Mouse (Mus musculus): ENCODE measurements around the gene Nckap5. TPM values are rescaled to one million over a fixed set of nuclear protein-coding genes. Genes with fewer than 3 reads are reported as not detected.

The Nckap5 gene
- polyA plus RNA-seq, 1 experiment from 2014 or later = 0.67 TPM

DNA sequence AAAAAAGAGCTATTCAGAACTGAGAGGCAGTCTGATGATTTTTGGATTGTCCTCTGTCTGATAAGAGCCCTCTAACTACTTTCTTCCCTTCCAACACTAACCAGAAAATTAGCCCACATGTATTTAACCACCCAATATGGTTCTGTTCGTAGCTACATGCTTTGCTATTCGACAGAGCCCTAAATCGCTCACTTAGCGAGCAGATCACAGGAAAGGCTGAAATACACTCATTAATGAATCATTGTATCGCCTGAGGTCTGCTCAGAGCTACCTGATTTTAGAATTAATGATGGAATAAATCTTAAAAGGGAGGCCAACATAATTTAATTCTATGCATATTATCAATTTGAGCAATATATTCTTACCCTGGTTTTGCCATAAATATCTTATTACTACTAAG lies 187.8 kb downstream of the Nckap5 start:
- no peak for ATAC-seq (replicated peaks; ENCODE audit: low FRiP score)

DNA sequence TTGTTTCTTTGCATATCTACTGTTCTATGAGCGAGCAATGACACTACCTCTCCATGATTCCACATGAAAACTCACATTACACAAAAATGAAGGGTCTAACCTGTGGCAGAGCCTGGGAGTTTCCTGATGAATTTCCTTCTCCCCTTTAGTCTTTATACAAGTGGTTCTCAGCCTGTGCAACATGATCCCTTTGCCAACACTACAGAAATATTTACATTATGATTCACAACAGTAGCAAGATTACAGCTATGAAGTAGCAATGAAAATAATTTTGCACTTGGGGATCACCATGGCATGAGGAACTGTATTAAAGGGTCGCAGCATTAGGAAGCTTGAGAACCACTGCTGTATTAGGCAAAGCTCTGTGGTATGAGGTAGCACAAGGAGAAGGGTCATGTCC lies 191.1 kb downstream of the Nckap5 start:
- ATAC-seq (replicated peaks; ENCODE audit: low FRiP score) (no peak), DNase-seq (ENCODE audit: low spot score) (no peak)
- 79% methylated on average over 2 of the region's 2 CpGs for WGBS
- H3K27ac ChIP-seq (ENCODE audit: low read depth, low read length) = no peak overlapping the region
- no peaks in the 10 kb centered on the region for H3K9me3 ChIP-seq (ENCODE audit: control insufficient read depth, low read length)
- H3K27me3 ChIP-seq (replicated peaks; ENCODE audit: control insufficient read depth, insufficient read depth, low read length) = no peaks in the 10 kb centered on the region
- no peaks in the 10 kb centered on the region for H3K4me1 ChIP-seq (replicated peaks; ENCODE audit: control insufficient read depth, insufficient read depth, low read length)
- no peak overlapping the region for H3K9ac ChIP-seq (ENCODE audit: low read depth, low read length)
- H3K36me3 ChIP-seq (ENCODE audit: control insufficient read depth, insufficient read depth, low read length) = no peaks in the 10 kb centered on the region
- no peak overlapping the region for H3K4me2 ChIP-seq
- no peak overlapping the region for H3K4me3 ChIP-seq (ENCODE audit: low read depth, low read length)

More for the DNA sequence above, 187.8 kb downstream of the Nckap5 start:
- no peak overlapping the region for H3K27ac ChIP-seq (ENCODE audit: low read depth, low read length)
- no peak for DNase-seq (ENCODE audit: low spot score)
- no peaks in the 10 kb centered on the region for H3K27me3 ChIP-seq (replicated peaks; ENCODE audit: control insufficient read depth, insufficient read depth, low read length)
- no peak overlapping the region for H3K4me3 ChIP-seq (ENCODE audit: low read depth, low read length)
- 90% methylated on average over 5 of the region's 5 CpGs for WGBS
- H3K9ac ChIP-seq (ENCODE audit: low read depth, low read length) = no peak overlapping the region
- no peak overlapping the region for H3K4me2 ChIP-seq
- no peaks in the 10 kb centered on the region for H3K4me1 ChIP-seq (replicated peaks; ENCODE audit: control insufficient read depth, insufficient read depth, low read length)
- no peaks in the 10 kb centered on the region for H3K36me3 ChIP-seq (ENCODE audit: control insufficient read depth, insufficient read depth, low read length)
- H3K9me3 ChIP-seq (ENCODE audit: control insufficient read depth, low read length) = no peaks in the 10 kb centered on the region

DNA sequence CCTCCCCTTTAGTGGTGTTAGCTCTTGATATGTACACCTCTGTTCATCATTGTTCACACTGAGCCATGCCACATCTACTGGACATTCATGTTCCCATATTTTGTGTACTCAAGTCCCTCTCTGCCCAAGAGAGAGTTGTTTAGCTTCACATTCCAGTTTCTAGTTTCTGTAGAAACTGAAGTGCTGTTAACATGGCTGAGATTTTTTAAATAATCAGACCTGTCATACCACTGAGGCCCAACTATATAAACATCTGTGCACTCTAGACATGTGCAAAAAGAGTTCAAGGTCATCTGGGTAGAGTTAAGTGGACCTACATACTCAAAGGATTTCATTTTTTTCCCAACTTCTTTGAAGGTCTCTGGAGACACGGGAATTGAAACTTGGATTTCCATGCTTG lies 193.1 kb downstream of the Nckap5 start:
- Histone ChIP-seq H3K27me3 (replicated peaks; ENCODE audit: control insufficient read depth, insufficient read depth, low read length) (no peaks in the 10 kb centered on the region), H3K4me3 (ENCODE audit: low read depth, low read length) (no peak overlapping the region), H3K36me3 (ENCODE audit: control insufficient read depth, insufficient read depth, low read length) (no peaks in the 10 kb centered on the region), H3K27ac (ENCODE audit: low read depth, low read length) (no peak overlapping the region), H3K4me1 (replicated peaks; ENCODE audit: control insufficient read depth, insufficient read depth, low read length) (no peaks in the 10 kb centered on the region), H3K4me2 (no peak overlapping the region), H3K9me3 (ENCODE audit: control insufficient read depth, low read length) (no peaks in the 10 kb centered on the region), H3K9ac (ENCODE audit: low read depth, low read length) (no peak overlapping the region)
- no peak for DNase-seq (ENCODE audit: low spot score)
- no peak for ATAC-seq (replicated peaks; ENCODE audit: low FRiP score)
- 78% methylated on average over 1 of the region's 1 CpGs for WGBS

GRCm38 (mm10) chr1:126626206-126626605 lies 204.4 kb downstream of the Nckap5 start:
- Histone ChIP-seq H3K9ac (ENCODE audit: low read depth, low read length) (no peak overlapping the region), H3K4me3 (ENCODE audit: low read depth, low read length) (no peak overlapping the region), H3K36me3 (ENCODE audit: control insufficient read depth, insufficient read depth, low read length) (no peaks in the 10 kb centered on the region), H3K4me1 (replicated peaks; ENCODE audit: control insufficient read depth, insufficient read depth, low read length) (no peaks in the 10 kb centered on the region), H3K27me3 (replicated peaks; ENCODE audit: control insufficient read depth, insufficient read depth, low read length) (no peaks in the 10 kb centered on the region), H3K27ac (ENCODE audit: low read depth, low read length) (no peak overlapping the region), H3K9me3 (ENCODE audit: control insufficient read depth, low read length) (no peaks in the 10 kb centered on the region), H3K4me2 (no peak overlapping the region)
- ATAC-seq (replicated peaks; ENCODE audit: low FRiP score) = no peak
- no peak for DNase-seq (ENCODE audit: low spot score)
- WGBS = 70% methylated on average over 3 of the region's 3 CpGs

GRCm38 (mm10) chr1:126622036-126622435 lies 208.6 kb downstream of the Nckap5 start:
- Histone ChIP-seq H3K4me3 (ENCODE audit: low read depth, low read length) (no peak overlapping the region), H3K27me3 (replicated peaks; ENCODE audit: control insufficient read depth, insufficient read depth, low read length) (no peaks in the 10 kb centered on the region), H3K4me1 (replicated peaks; ENCODE audit: control insufficient read depth, insufficient read depth, low read length) (peaks cover 4% of the 10 kb centered on the region), H3K27ac (ENCODE audit: low read depth, low read length) (no peak overlapping the region), H3K4me2 (no peak overlapping the region), H3K9me3 (ENCODE audit: control insufficient read depth, low read length) (no peaks in the 10 kb centered on the region), H3K36me3 (ENCODE audit: control insufficient read depth, insufficient read depth, low read length) (no peaks in the 10 kb centered on the region), H3K9ac (ENCODE audit: low read depth, low read length) (no peak overlapping the region)
- ATAC-seq (replicated peaks; ENCODE audit: low FRiP score) (no peak), DNase-seq (ENCODE audit: low spot score) (no peak)
- WGBS = 75% methylated on average over 4 of the region's 4 CpGs

GRCm38 (mm10) chr1:126617464-126618041 lies 213.0 kb downstream of the Nckap5 start:
- Histone ChIP-seq H3K36me3 (ENCODE audit: control insufficient read depth, insufficient read depth, low read length) (no peaks in the 10 kb centered on the region), H3K9ac (ENCODE audit: low read depth, low read length) (no peak overlapping the region), H3K4me2 (peak overlapping the region; percentile 27)

DNA sequence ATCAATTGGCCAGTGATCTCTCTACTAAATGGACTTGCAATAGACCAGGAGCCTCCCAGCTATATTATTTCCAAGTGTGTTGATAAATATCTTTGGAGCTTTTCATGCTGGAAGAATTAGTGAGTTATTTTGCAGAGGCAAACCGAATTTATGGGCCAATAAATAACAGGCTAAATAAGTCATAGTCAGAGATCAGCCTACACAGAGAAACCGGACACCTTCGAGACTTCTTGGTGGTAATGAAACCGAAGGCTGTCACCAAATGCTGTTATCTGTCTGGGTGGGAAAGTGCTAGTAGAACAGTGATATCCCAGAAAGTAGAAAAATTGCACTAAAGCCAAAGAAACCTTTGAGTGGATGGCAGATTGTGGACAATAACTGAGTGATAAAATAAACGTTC lies 213.6 kb downstream of the Nckap5 start:
- Histone ChIP-seq H3K36me3 (ENCODE audit: control insufficient read depth, insufficient read depth, low read length) (no peaks in the 10 kb centered on the region), H3K27me3 (replicated peaks; ENCODE audit: control insufficient read depth, insufficient read depth, low read length) (no peaks in the 10 kb centered on the region), H3K4me3 (ENCODE audit: low read depth, low read length) (no peak overlapping the region), H3K9me3 (ENCODE audit: control insufficient read depth, low read length) (no peaks in the 10 kb centered on the region), H3K4me2 (peak overlapping the region; percentile 27), H3K27ac (ENCODE audit: low read depth, low read length) (no peak overlapping the region), H3K4me1 (replicated peaks; ENCODE audit: control insufficient read depth, insufficient read depth, low read length) (peaks cover 4% of the 10 kb centered on the region), H3K9ac (ENCODE audit: low read depth, low read length) (no peak overlapping the region)
- 45% methylated on average over 5 of the region's 5 CpGs for WGBS
- DNase-seq (ENCODE audit: low spot score) = no peak
- ATAC-seq (replicated peaks; ENCODE audit: low FRiP score) = no peak

More at GRCm38 (mm10) chr1:126617464-126618041, 213.0 kb downstream of the Nckap5 start:
- Histone ChIP-seq H3K9me3 (ENCODE audit: control insufficient read depth, low read length) (no peaks in the 10 kb centered on the region), H3K27ac (ENCODE audit: low read depth, low read length) (no peak overlapping the region), H3K4me3 (ENCODE audit: low read depth, low read length) (no peak overlapping the region), H3K27me3 (replicated peaks; ENCODE audit: control insufficient read depth, insufficient read depth, low read length) (no peaks in the 10 kb centered on the region), H3K4me1 (replicated peaks; ENCODE audit: control insufficient read depth, insufficient read depth, low read length) (peaks cover 4% of the 10 kb centered on the region)
- no peak for DNase-seq (ENCODE audit: low spot score)
- WGBS = 41% methylated on average over 9 of the region's 9 CpGs
- ATAC-seq (replicated peaks; ENCODE audit: low FRiP score) = peak; percentile 78

DNA sequence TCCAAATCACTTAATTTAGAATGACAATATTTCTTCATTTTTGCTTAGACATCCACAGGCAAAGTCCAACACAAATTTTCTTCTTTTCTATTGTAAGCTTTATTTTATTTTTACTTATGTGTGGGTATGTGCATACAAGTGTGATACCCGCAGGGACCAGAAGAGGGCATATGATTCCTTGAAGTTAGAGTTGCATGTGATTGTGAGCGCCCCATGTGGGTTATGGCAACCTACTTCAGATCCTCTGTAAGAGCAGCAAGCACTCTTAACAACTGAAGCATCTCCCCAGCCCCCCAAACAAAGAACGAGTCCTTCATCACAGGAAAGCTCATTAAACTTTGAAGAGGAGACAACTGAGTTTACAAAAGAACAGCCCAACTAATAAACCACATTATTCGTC lies 217.7 kb downstream of the Nckap5 start:
- DNase-seq (ENCODE audit: low spot score) (no peak), ATAC-seq (replicated peaks; ENCODE audit: low FRiP score) (no peak)
- 81% methylated on average over 4 of the region's 4 CpGs for WGBS
- Histone ChIP-seq H3K36me3 (ENCODE audit: control insufficient read depth, insufficient read depth, low read length) (no peaks in the 10 kb centered on the region), H3K9ac (ENCODE audit: low read depth, low read length) (no peak overlapping the region), H3K4me2 (no peak overlapping the region), H3K27ac (ENCODE audit: low read depth, low read length) (no peak overlapping the region), H3K4me1 (replicated peaks; ENCODE audit: control insufficient read depth, insufficient read depth, low read length) (peaks cover 2% of the 10 kb centered on the region), H3K27me3 (replicated peaks; ENCODE audit: control insufficient read depth, insufficient read depth, low read length) (no peaks in the 10 kb centered on the region), H3K4me3 (ENCODE audit: low read depth, low read length) (no peak overlapping the region), H3K9me3 (ENCODE audit: control insufficient read depth, low read length) (no peaks in the 10 kb centered on the region)

- Histone ChIP-seq H3K36me3 (ENCODE audit: control insufficient read depth, insufficient read depth, low read length) (no peaks in the 10 kb centered on the region), H3K9me3 (ENCODE audit: control insufficient read depth, low read length) (no peaks in the 10 kb centered on the region), H3K4me3 (ENCODE audit: low read depth, low read length) (no peak overlapping the region), H3K27ac (ENCODE audit: low read depth, low read length) (no peak overlapping the region), H3K27me3 (replicated peaks; ENCODE audit: control insufficient read depth, insufficient read depth, low read length) (no peaks in the 10 kb centered on the region), H3K4me1 (replicated peaks; ENCODE audit: control insufficient read depth, insufficient read depth, low read length) (no peaks in the 10 kb centered on the region), H3K4me2 (no peak overlapping the region), H3K9ac (ENCODE audit: low read depth, low read length) (no peak overlapping the region)
- DNase-seq (ENCODE audit: low spot score) (no peak), ATAC-seq (replicated peaks; ENCODE audit: low FRiP score) (no peak)
- 84% methylated on average over 4 of the region's 4 CpGs for WGBS
Observed at GRCm38 (mm10) chr1:126608586-126608985, 222.0 kb downstream of the Nckap5 start.
